Mouse (Mus musculus) CH12.LX (cell line): ENCODE data around the gene Zdhhc24. TPM values are rescaled to one million over a fixed set of nuclear protein-coding genes. Genes with fewer than 3 reads are reported as not detected.

Source experiments
- DNase-seq: peaks from one replicate; pipeline ENCODE4 v3.0.0-alpha.2; 2013; ENCODE audit errors: extremely low read depth
- H3K27ac ChIP-seq: 2 replicates; pipeline ENCODE4 v1.5.1; 2012; ENCODE audit warnings: low read depth, mild to moderate bottlenecking, control low read depth, moderate library complexity; ENCODE audit not compliant: insufficient read depth
- H3K27me3 ChIP-seq: replicated peaks from 2 replicates; pipeline ENCODE3; 2012; ENCODE audit warnings: inconsistent platforms
- H3K36me3 ChIP-seq, 2 experiments: replicated peaks in 1 of 2; 2 replicates each; pipeline versions ENCODE3 to v1.6.1; 2012; ENCODE audit warnings: inconsistent platforms in 1 of 2, low read length in 1 of 2, mild to moderate bottlenecking in 1 of 2, mixed read lengths in 1 of 2, moderate library complexity in 1 of 2; ENCODE audit not compliant: control insufficient read depth in 1 of 2, insufficient read depth in 1 of 2
- H3K4me1 ChIP-seq, 2 experiments: 2 replicates each; pipeline ENCODE4 v1.6.1; 2012; ENCODE audit warnings: inconsistent platforms in 1 of 2, moderate library complexity in 1 of 2; ENCODE audit not compliant: insufficient read depth in 2 of 2, control insufficient read depth in 1 of 2
- H3K4me2 ChIP-seq: 2 replicates; pipeline ENCODE4 v1.6.1; 2012; ENCODE audit warnings: low read depth, mild to moderate bottlenecking, control low read depth; ENCODE audit not compliant: poor library complexity, insufficient read depth, severe bottlenecking
- H3K4me3 ChIP-seq, 3 experiments: fragments of 150-350 bp in 1 of 3; sonication (generic) in 1 of 3; replicated peaks in 1 of 3; 2 replicates each; pipeline versions ENCODE3 to v1.5.1; 2011 to 2012; ENCODE audit warnings: low read depth in 2 of 3, low read length in 2 of 3, mild to moderate bottlenecking in 2 of 3, moderate library complexity in 2 of 3, control low read depth in 1 of 3, improper control_type of control experiment in 1 of 3, inconsistent platforms in 1 of 3, mixed read lengths in 1 of 3; ENCODE audit not compliant: poor library complexity in 1 of 3
- H3K79me2 ChIP-seq: replicated peaks from 2 replicates; pipeline ENCODE4 v1.6.1; 2012; ENCODE audit warnings: mild to moderate bottlenecking, moderate library complexity; ENCODE audit not compliant: control insufficient read depth, poor library complexity, insufficient read depth, severe bottlenecking; ENCODE audit errors: extremely low read depth
- H3K9ac ChIP-seq: 2 replicates; pipeline ENCODE4 v1.6.1; 2012; ENCODE audit warnings: low read depth, mild to moderate bottlenecking, control low read depth, moderate library complexity; ENCODE audit not compliant: insufficient read depth
- H3K9me3 ChIP-seq: replicated peaks from 2 replicates; pipeline ENCODE3; 2012; ENCODE audit warnings: low read length, inconsistent platforms, mixed read lengths
- BHLHE40 ChIP-seq: IDR thresholded peaks from 2 replicates; pipeline ENCODE4 v1.6.1; 2011; ENCODE audit warnings: mild to moderate bottlenecking, low read depth, low read length, improper control_type of control experiment
- CHD1 ChIP-seq: IDR thresholded peaks from 2 replicates; pipeline ENCODE4 v1.6.1; 2012; ENCODE audit warnings: low read depth, low read length, improper control_type of control experiment, inconsistent platforms
- CTCF ChIP-seq, 2 experiments: IDR thresholded peaks in 1 of 2; conservative IDR thresholded peaks in 1 of 2; 2 replicates each; pipeline ENCODE4 v1.5.1; 2011 to 2012; ENCODE audit warnings: low read depth in 2 of 2, low read length in 2 of 2, improper control_type of control experiment in 1 of 2, inconsistent platforms in 1 of 2, mild to moderate bottlenecking in 1 of 2, moderate library complexity in 1 of 2
- E2F4 ChIP-seq: IDR thresholded peaks from 2 replicates; pipeline ENCODE4 v1.6.1; 2011; ENCODE audit warnings: low read depth, low read length, improper control_type of control experiment; ENCODE audit not compliant: insufficient replicate concordance
- EP300 ChIP-seq: IDR thresholded peaks from 2 replicates; pipeline ENCODE4 v1.6.1; 2011; ENCODE audit warnings: low read length, improper control_type of control experiment
- GABPA ChIP-seq: IDR thresholded peaks from 2 replicates; pipeline ENCODE4 v1.6.1; 2012; ENCODE audit warnings: low read depth, low read length, improper control_type of control experiment, inconsistent platforms; ENCODE audit not compliant: insufficient replicate concordance
- IRF4 ChIP-seq: IDR thresholded peaks from 2 replicates; pipeline ENCODE4 v1.6.1; 2014; ENCODE audit warnings: low read depth, mild to moderate bottlenecking, inconsistent platforms, low read length, improper control_type of control experiment
- JUN ChIP-seq: IDR thresholded peaks from 2 replicates; pipeline ENCODE4 v1.6.1; 2011; ENCODE audit warnings: low read depth, mild to moderate bottlenecking, low read length, improper control_type of control experiment, moderate library complexity; ENCODE audit not compliant: insufficient read depth
- JUND ChIP-seq: conservative IDR thresholded peaks from 2 replicates; pipeline ENCODE4 v1.6.1; 2011; ENCODE audit warnings: low read depth, low read length, improper control_type of control experiment
- KAT2A ChIP-seq: IDR thresholded peaks from 2 replicates; pipeline ENCODE4 v1.6.1; 2012; ENCODE audit warnings: low read length, improper control_type of control experiment, inconsistent platforms; ENCODE audit not compliant: insufficient replicate concordance
- MAFK ChIP-seq: IDR thresholded peaks from 2 replicates; pipeline ENCODE4 v1.6.1; 2011; ENCODE audit warnings: low read length, improper control_type of control experiment; ENCODE audit not compliant: insufficient replicate concordance
- MAX ChIP-seq: IDR thresholded peaks from 2 replicates; pipeline ENCODE4 v1.6.1; 2011; ENCODE audit warnings: low read length, improper control_type of control experiment
- MAZ ChIP-seq: IDR thresholded peaks from 2 replicates; pipeline ENCODE4 v1.6.1; 2012; ENCODE audit warnings: low read depth, mild to moderate bottlenecking, inconsistent platforms, low read length, improper control_type of control experiment, moderate library complexity
- MXI1 ChIP-seq: IDR thresholded peaks from 2 replicates; pipeline ENCODE4 v1.6.1; 2011; ENCODE audit warnings: mild to moderate bottlenecking, low read depth, low read length, improper control_type of control experiment
- NELFE ChIP-seq: IDR thresholded peaks from 2 replicates; pipeline ENCODE4 v1.6.1; 2011; ENCODE audit warnings: low read depth, low read length, improper control_type of control experiment
- NRF1 ChIP-seq: IDR thresholded peaks from 2 replicates; pipeline ENCODE4 v1.6.1; 2014; ENCODE audit warnings: low read depth, mild to moderate bottlenecking, inconsistent platforms, low read length, improper control_type of control experiment, moderate library complexity
- POLR2A ChIP-seq: IDR thresholded peaks from 2 replicates; pipeline ENCODE4 v1.6.1; 2011; ENCODE audit warnings: low read depth, mild to moderate bottlenecking, improper control_type of control experiment, low read length
- SIN3A ChIP-seq: IDR thresholded peaks from 2 replicates; pipeline ENCODE4 v1.6.1; 2012; ENCODE audit warnings: low read length, improper control_type of control experiment, inconsistent platforms
- UBTF ChIP-seq: IDR thresholded peaks from 2 replicates; pipeline ENCODE4 v1.6.1; 2012; ENCODE audit warnings: low read depth, mild to moderate bottlenecking, inconsistent platforms, low read length, improper control_type of control experiment, moderate library complexity
- USF1 ChIP-seq: IDR thresholded peaks from 2 replicates; pipeline ENCODE4 v1.6.1; 2014; ENCODE audit warnings: low read depth, mild to moderate bottlenecking, inconsistent platforms, low read length, improper control_type of control experiment
- ZC3H11A ChIP-seq: IDR thresholded peaks from 2 replicates; pipeline ENCODE4 v1.6.1; 2012; ENCODE audit warnings: low read depth, mild to moderate bottlenecking, inconsistent platforms, low read length, improper control_type of control experiment
- ZKSCAN1 ChIP-seq: IDR thresholded peaks from 2 replicates; pipeline ENCODE4 v1.6.1; 2012; ENCODE audit warnings: low read depth, inconsistent platforms, low read length, improper control_type of control experiment, borderline replicate concordance
- ZMIZ1 ChIP-seq: IDR thresholded peaks from 2 replicates; pipeline ENCODE4 v1.6.1; 2012; ENCODE audit warnings: low read depth, mild to moderate bottlenecking, inconsistent platforms, low read length, improper control_type of control experiment
- ZNF384 ChIP-seq: IDR thresholded peaks from 2 replicates; pipeline ENCODE4 v1.6.1; 2012; ENCODE audit warnings: low read depth, low read length, improper control_type of control experiment, inconsistent platforms
- dilution Hi-C: fragments of 300-500 bp; cut with MboI; formaldehyde crosslinking; loops from 2 replicates; pipeline ENCODE4 v1.14.3; 2020; ENCODE audit warnings: low sequenced_read_pairs; ENCODE audit not compliant: extremely low pct_unique_long_range_greater_than_20kb, extremely low pct_ligation_motif_present
- in situ Hi-C: fragments of 300-500 bp; cut with MboI; formaldehyde crosslinking; loops from 3 replicates; pipeline ENCODE4 v1.14.3; 2019; ENCODE audit warnings: low sequenced_read_pairs, low pct_ligation_motif_present, low pct_unique_long_range_greater_than_20kb, mixed read lengths
- polyA plus RNA-seq: library from polyadenylated mRNA; unstranded; fragments of >175 nt; gene quantifications from 2 replicates; pipeline ENCODE4 v1.2.1, GENCODE M21; 2012; ENCODE audit warnings: low read depth; ENCODE audit not compliant: insufficient read length
- total RNA-seq, 2 experiments: library from RNA; depleted of rRNA; stranded (reverse); fragments of 300-350 nt in 1 of 2; fragments of >200 nt in 1 of 2; gene quantifications; 2 replicates each; pipeline ENCODE4 v1.2.3; 2012 to 2014

Gene Zdhhc24
- total and polyA plus RNA-seq, 3 experiments = 5.0 to 8.0 (median 5.0) TPM

DNA sequence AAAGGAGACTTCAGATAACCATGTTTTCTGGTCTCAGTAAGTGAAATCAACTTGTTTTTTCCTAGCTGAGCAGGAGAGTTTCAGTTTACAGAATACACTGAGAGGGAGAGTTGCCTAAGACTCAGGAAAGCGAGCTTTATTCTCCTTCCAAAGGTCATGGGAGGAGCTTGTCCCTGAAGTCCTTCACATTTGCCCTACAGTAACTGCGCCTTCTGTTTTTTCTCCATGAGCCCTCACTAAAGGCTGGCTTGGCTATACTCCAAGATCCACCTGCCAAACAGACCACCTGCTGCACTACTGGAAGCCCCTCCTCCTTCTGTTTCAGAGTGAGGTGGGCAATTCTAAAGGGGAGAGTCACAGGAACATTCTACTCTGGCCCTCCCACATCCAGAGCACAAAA, 42.4 kb upstream of the Zdhhc24 start:
- H3K27me3 ChIP-seq = peaks cover 17% of the 10 kb centered on the region
- no peak overlapping the region for H3K27ac ChIP-seq
- H3K9ac ChIP-seq = no peak overlapping the region
- TF ChIP-seq MAFK = no peak
- no peak for TF ChIP-seq CHD1
- no peak for TF ChIP-seq MAX
- TF ChIP-seq ZKSCAN1 = no peak
- no peak for TF ChIP-seq JUND
- no peak for TF ChIP-seq BHLHE40
- TF ChIP-seq UBTF = no peak
- no peak for TF ChIP-seq GABPA
- TF ChIP-seq USF1 = no peak
- TF ChIP-seq IRF4 = no peak
- TF ChIP-seq EP300 = no peak
- no peak for TF ChIP-seq CTCF (conservative IDR thresholded peaks at IDR 0.05 in 1 of 2, IDR thresholded peaks at IDR 0.05 in 1 of 2; ENCODE audit: low read depth in 2 of 2, low read length in 2 of 2)
- no peak for TF ChIP-seq POLR2A
- TF ChIP-seq ZNF384 = no peak
- TF ChIP-seq NRF1 = no peak
- no peak for TF ChIP-seq KAT2A
- no peak for TF ChIP-seq MXI1
- TF ChIP-seq ZC3H11A = no peak
- no peak for TF ChIP-seq JUN
- no peak for TF ChIP-seq SIN3A
- TF ChIP-seq, all 38 proteins: peak for 0
- DNase-seq = no peak
- Histone ChIP-seq H3K9me3 (no peaks in the 10 kb centered on the region), H3K79me2 (no peaks in the 10 kb centered on the region), H3K4me3 (no peak overlapping the region), H3K36me3 (peaks cover 14 to 46% of the 10 kb centered on the region in 2 experiments), H3K4me2 (no peak overlapping the region), H3K4me1 (peaks cover 6 to 25% of the 10 kb centered on the region in 2 experiments; a peak in 3 of 4 replicates)
- in situ Hi-C loops = no loop called here
- dilution Hi-C loops = no loop called here

DNA sequence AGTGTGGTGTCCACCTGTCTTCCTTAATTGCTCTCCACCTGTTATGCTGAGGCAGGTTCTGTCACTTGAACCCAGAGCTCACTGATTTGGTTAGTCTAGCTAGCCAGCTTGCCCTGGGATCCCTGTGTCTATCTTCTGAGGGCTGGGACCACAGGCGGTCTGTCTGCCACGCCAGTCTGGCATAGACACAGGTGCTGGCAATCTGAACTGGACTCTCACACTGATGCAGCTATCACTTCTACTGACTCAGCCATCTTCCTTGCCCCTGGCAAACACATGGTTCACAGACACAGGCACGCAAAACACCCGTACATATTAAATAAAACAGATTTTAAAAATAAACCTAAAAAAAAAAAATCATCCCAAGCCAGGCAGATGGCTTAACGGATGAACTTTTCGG, 41.4 kb upstream of the Zdhhc24 start:
- Histone ChIP-seq H3K79me2 (no peaks in the 10 kb centered on the region), H3K36me3 (peaks cover 14 to 40% of the 10 kb centered on the region in 2 experiments), H3K9ac (no peak overlapping the region), H3K4me2 (no peak overlapping the region), H3K4me1 (peaks cover 6 to 25% of the 10 kb centered on the region in 2 experiments; a peak in 3 of 4 replicates), H3K27me3 (peaks cover 26% of the 10 kb centered on the region), H3K27ac (no peak overlapping the region), H3K9me3 (no peaks in the 10 kb centered on the region), H3K4me3 (no peak overlapping the region)
- dilution Hi-C loops = no loop called here
- no peak for DNase-seq
- in situ Hi-C loops = no loop called here
- TF ChIP-seq NELFE (no peak), BHLHE40 (no peak), MAZ (no peak), EP300 (no peak), ZMIZ1 (no peak), E2F4 (no peak), MXI1 (no peak), ZKSCAN1 (no peak), KAT2A (no peak)
- TF ChIP-seq, all 38 proteins: peak for 0
